Mouse (Mus musculus) heart, adult 2 months (tissue): ENCODE measurements around the gene Ppp1r14a. TPM values are rescaled to one million over a fixed set of nuclear protein-coding genes. Genes with fewer than 3 reads are reported as not detected.

Experiments used
- DNase-seq, 2 experiments: peaks; one replicate each; pipeline ENCODE4 v3.0.0; 2021
- H3K27ac ChIP-seq: fragments of 200-600 bp; 2 replicates; pipeline ENCODE4 v1.8.1; 2022
- H3K27me3 ChIP-seq: fragments of 200-500 bp; 2 replicates; pipeline ENCODE4 v1.6.1; 2012; ENCODE audit warnings: mild to moderate bottlenecking, low read length, inconsistent platforms, mixed read lengths; ENCODE audit not compliant: control insufficient read depth, insufficient read depth
- H3K36me3 ChIP-seq: fragments of 200-500 bp; 2 replicates; pipeline ENCODE4 v1.6.1; 2012; ENCODE audit warnings: low read length, inconsistent platforms; ENCODE audit not compliant: control insufficient read depth, insufficient read depth
- H3K4me1 ChIP-seq: fragments of 200-500 bp; 2 replicates; pipeline ENCODE4 v1.6.1; 2011; ENCODE audit warnings: low read length; ENCODE audit not compliant: control insufficient read depth, insufficient read depth
- H3K4me3 ChIP-seq: fragments of 200-600 bp; 2 replicates; pipeline ENCODE4 v1.8.1; 2022
- H3K79me2 ChIP-seq: fragments of 200-500 bp; replicated peaks from 2 replicates; pipeline ENCODE4 v1.6.1; 2012; ENCODE audit warnings: mild to moderate bottlenecking, inconsistent platforms, low read length, moderate library complexity, mixed read lengths; ENCODE audit not compliant: control insufficient read depth, insufficient read depth
- H3K9ac ChIP-seq: fragments of 200-500 bp; 2 replicates; pipeline ENCODE4 v1.6.1; 2012; ENCODE audit warnings: low read depth, mild to moderate bottlenecking, control low read depth, inconsistent platforms, low read length, mixed read lengths
- CTCF ChIP-seq: fragments of 200-600 bp; IDR thresholded peaks from 2 replicates; pipeline ENCODE4 v1.8.1; 2022; ENCODE audit warnings: antibody characterized with exemption, mild to moderate bottlenecking, moderate library complexity
- EP300 ChIP-seq: fragments of 200-500 bp; IDR thresholded peaks from 2 replicates; pipeline ENCODE4 v1.6.1; 2011; ENCODE audit warnings: low read depth, low read length, control low read depth; ENCODE audit not compliant: insufficient read depth
- POLR2A ChIP-seq: fragments of 200-500 bp; IDR thresholded peaks from 2 replicates; pipeline ENCODE4 v1.6.1; 2011; ENCODE audit warnings: mild to moderate bottlenecking, low read depth, low read length, control low read depth; ENCODE audit not compliant: insufficient read depth
- WGBS: fragments of 180-500 bp; shearing (Covaris S2); methylation state at CpG from one replicate; pipeline ENCODE4 v1.1.7; 2018; 5-methylcytosine and 5-hydroxymethylcytosine counted together
- intact Hi-C: fragments of 180-260 bp; cut with DNase I; formaldehyde crosslinking; loops from one replicate; pipeline ENCODE4 v1.15.1; 2025
- polyA plus RNA-seq: library from polyadenylated mRNA; depleted of rRNA; stranded (reverse); fragments of >200 nt; gene quantifications from 2 replicates; pipeline ENCODE4 v1.2.3, GENCODE M21; 2012
- total RNA-seq, 2 experiments: library from RNA; stranded (reverse); gene quantifications; 2 replicates each; pipeline ENCODE4 v1.2.3; 2021

The Ppp1r14a gene
- total and polyA plus RNA-seq, 3 experiments: 8.7 to 18.4 (median 10.3) TPM

DNA sequence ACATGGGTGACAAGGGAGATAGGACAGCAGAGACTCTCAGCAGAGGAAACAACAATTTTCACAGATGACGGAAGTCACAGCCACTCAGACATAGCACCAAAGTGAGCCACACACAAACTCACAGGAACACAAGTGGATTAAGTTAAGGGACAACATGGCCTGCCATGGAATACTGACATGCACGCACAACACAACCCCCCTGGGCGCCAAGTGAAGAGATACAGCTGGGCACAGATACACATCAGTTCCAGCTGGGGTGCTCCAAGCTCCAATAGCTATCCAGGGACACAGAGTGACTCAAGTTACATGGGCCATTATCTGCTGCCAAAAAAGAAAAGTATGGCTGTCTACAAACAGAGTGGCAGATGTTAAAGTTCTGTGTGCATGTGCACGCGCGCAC lies 748 bp downstream of the Ppp1r14a start:
- peak overlapping the region; percentile 47 for H3K9ac ChIP-seq
- DNase-seq: peak in 1 of 2 experiments; percentile 28
- WGBS: 76% methylated on average over 6 of the region's 6 CpGs
- H3K4me1 ChIP-seq: peaks cover 3% of the 10 kb centered on the region; the same call in 1 of the 2 replicates
- no peak for TF ChIP-seq CTCF
- 0 out of 2 replicates have a peak, but pooled peaks have one; percentile 36 for TF ChIP-seq EP300
- H3K27ac ChIP-seq: peak overlapping the region; percentile 71
- peak overlapping the region; percentile 59 for H3K4me3 ChIP-seq
- no peaks in the 10 kb centered on the region for H3K27me3 ChIP-seq
- no peaks in the 10 kb centered on the region for H3K79me2 ChIP-seq
- intact Hi-C loops: no loop called here
- no peaks in the 10 kb centered on the region for H3K36me3 ChIP-seq

GRCm38 (mm10) chr7:29290691-29291485 lies 1.8 kb downstream of the Ppp1r14a start:
- H3K4me1 ChIP-seq: peaks cover 3% of the 10 kb centered on the region; the same call in 1 of the 2 replicates
- peak overlapping the region; percentile 67 for H3K27ac ChIP-seq
- intact Hi-C loops: no loop called here
- no peak for DNase-seq
- peak overlapping the region; percentile 20 for H3K9ac ChIP-seq
- H3K4me3 ChIP-seq: 0 out of 2 replicates have a peak overlapping the region, but pooled peaks have one; percentile 8
- H3K79me2 ChIP-seq: no peaks in the 10 kb centered on the region
- TF ChIP-seq POLR2A: no peak
- TF ChIP-seq CTCF: no peak
- TF ChIP-seq EP300: no peak
- H3K36me3 ChIP-seq: no peaks in the 10 kb centered on the region
- H3K27me3 ChIP-seq: no peaks in the 10 kb centered on the region
- WGBS: 74% methylated on average over 11 of the region's 11 CpGs

GRCm38 (mm10) chr7:29291616-29292457 lies 2.7 kb downstream of the Ppp1r14a start:
- H3K27me3 ChIP-seq: no peaks in the 10 kb centered on the region
- peak overlapping the region; percentile 79 for H3K27ac ChIP-seq
- DNase-seq: peak in 1 of 2 experiments; percentile 42
- TF ChIP-seq EP300: no peak
- no peak for TF ChIP-seq CTCF
- no peak for TF ChIP-seq POLR2A
- H3K9ac ChIP-seq: peak overlapping the region; percentile 20
- intact Hi-C loops: no loop called here
- WGBS: 32% methylated on average over 7 of the region's 7 CpGs
- peaks cover 3% of the 10 kb centered on the region; the same call in 1 of the 2 replicates for H3K4me1 ChIP-seq
- H3K36me3 ChIP-seq: no peaks in the 10 kb centered on the region
- H3K79me2 ChIP-seq: no peaks in the 10 kb centered on the region
- H3K4me3 ChIP-seq: no peak overlapping the region

GRCm38 (mm10) chr7:29292458-29293098 lies 3.5 kb downstream of the Ppp1r14a start:
- Histone ChIP-seq H3K36me3 (no peaks in the 10 kb centered on the region), H3K79me2 (no peaks in the 10 kb centered on the region), H3K27ac (peak overlapping the region; percentile 79), H3K4me3 (no peak overlapping the region), H3K9ac (no peak overlapping the region), H3K27me3 (no peaks in the 10 kb centered on the region), H3K4me1 (peaks cover 3% of the 10 kb centered on the region; the same call in 1 of the 2 replicates)
- TF ChIP-seq EP300 (0 out of 2 replicates have a peak, but pooled peaks have one; percentile 30), POLR2A (no peak)
- WGBS: 34% methylated on average over 8 of the region's 8 CpGs
- intact Hi-C loops: no loop called here
- DNase-seq: peak; percentile 68 to 80

GRCm38 (mm10) chr7:29293131-29294065 lies 4.3 kb downstream of the Ppp1r14a start:
- Histone ChIP-seq H3K79me2 (no peaks in the 10 kb centered on the region), H3K4me1 (peaks cover 3% of the 10 kb centered on the region; the same call in 1 of the 2 replicates), H3K27ac (peak overlapping the region; percentile 79), H3K27me3 (no peaks in the 10 kb centered on the region), H3K9ac (no peak overlapping the region), H3K4me3 (no peak overlapping the region), H3K36me3 (no peaks in the 10 kb centered on the region)
- 45% methylated on average over 19 of the region's 19 CpGs for WGBS
- intact Hi-C loops: no loop called here
- TF ChIP-seq POLR2A (0 out of 2 replicates have a peak, but pooled peaks have one; percentile 6), EP300 (no peak), CTCF (no peak)
- peak; percentile 70 for DNase-seq
